Mouse (Mus musculus) spleen, postnatal 36 days (tissue): ENCODE data around the gene Tmem189.
A peak's percentile ranks its signal among the peaks of the same experiment; 100 is the strongest.

Source experiments
- DNase-seq, 2 experiments: peaks; one replicate each; pipeline ENCODE4 v3.0.0; 2022; ENCODE audit warnings: low spot score in 2 of 2, mixed read lengths in 1 of 2

The Tmem189 gene

GRCm38 (mm10) chr2:167689501-167690218 lies at the start of gene Tmem189:
Gene Tmem189 (minus strand): TSS chr2:167689822.
- DNase-seq: peak; percentile 50 to 58

- no peak for DNase-seq
Observed at GRCm38 (mm10) chr2:167739030-167739429, 49.4 kb upstream of the Tmem189 start.

- DNase-seq: no peak
Observed at GRCm38 (mm10) chr2:167734861-167735260, 45.2 kb upstream of the Tmem189 start.

- DNase-seq: no peak
Observed at GRCm38 (mm10) chr2:167731149-167731548, 41.5 kb upstream of the Tmem189 start.

- no peak for DNase-seq
Observed at GRCm38 (mm10) chr2:167730036-167730435, 40.4 kb upstream of the Tmem189 start.

- peak in 1 of 2 experiments; percentile 25 for DNase-seq
Observed at GRCm38 (mm10) chr2:167727161-167727560, 37.5 kb upstream of the Tmem189 start.

- DNase-seq: no peak
Observed at GRCm38 (mm10) chr2:167725879-167726278, 36.3 kb upstream of the Tmem189 start.

- DNase-seq: no peak
Observed at GRCm38 (mm10) chr2:167723589-167724206, 34.1 kb upstream of the Tmem189 start.

- DNase-seq: no peak
Observed at GRCm38 (mm10) chr2:167722538-167722937, 32.9 kb upstream of the Tmem189 start.

- no peak for DNase-seq
Observed at GRCm38 (mm10) chr2:167721159-167721882, 31.7 kb upstream of the Tmem189 start.

- no peak for DNase-seq
Observed at GRCm38 (mm10) chr2:167719520-167719919, 29.9 kb upstream of the Tmem189 start.

- no peak for DNase-seq
Observed at GRCm38 (mm10) chr2:167717208-167717607, 27.6 kb upstream of the Tmem189 start.

- DNase-seq: no peak
Observed at GRCm38 (mm10) chr2:167715008-167715407, 25.4 kb upstream of the Tmem189 start.

- no peak for DNase-seq
Observed at GRCm38 (mm10) chr2:167714298-167714697, 24.7 kb upstream of the Tmem189 start.

- DNase-seq: peak; percentile 57 to 60
Observed at GRCm38 (mm10) chr2:167712872-167713821, 23.5 kb upstream of the Tmem189 start.

GRCm38 (mm10) chr2:167710574-167710973 lies 21.0 kb upstream of the Tmem189 start:
- DNase-seq: no peak

GRCm38 (mm10) chr2:167709969-167710368 lies 20.3 kb upstream of the Tmem189 start:
- no peak for DNase-seq

- DNase-seq: no peak
Observed at GRCm38 (mm10) chr2:167708373-167708772, 18.8 kb upstream of the Tmem189 start.

- DNase-seq: no peak
Observed at GRCm38 (mm10) chr2:167706183-167706939, 16.7 kb upstream of the Tmem189 start.

- no peak for DNase-seq
Observed at GRCm38 (mm10) chr2:167704409-167704808, 14.8 kb upstream of the Tmem189 start.

- no peak for DNase-seq
Observed at GRCm38 (mm10) chr2:167702126-167702525, 12.5 kb upstream of the Tmem189 start.
